Mouse (Mus musculus) embryonic facial prominence, embryonic 13.5 days (tissue): ENCODE data around the gene Sap18b. TPM values are rescaled to one million over a fixed set of nuclear protein-coding genes. Genes with fewer than 3 reads are reported as not detected.
"Not testable (repeated sequence)": the region's sequence is repeated elsewhere in the genome, so short reads cannot be mapped to it uniquely, and the experiment has no call there.

Source experiments
- ATAC-seq: fragments of 200-750 bp; cut with Nextera tagmentation; 2 replicates; pipeline ENCODE4 v1.8.0; 2017; ENCODE audit warnings: low read depth; ENCODE audit not compliant: insufficient number of reproducible peaks, insufficient read depth, low FRiP score, low TSS enrichment
- H3K27ac ChIP-seq: fragments of 300-500 bp; sonication (generic); 2 replicates; pipeline ENCODE4 v1.5.1; 2015; ENCODE audit warnings: moderate library complexity, mild to moderate bottlenecking, inconsistent platforms
- H3K27me3 ChIP-seq: fragments of 300-500 bp; sonication (generic); 2 replicates; pipeline ENCODE4 v1.6.1; 2015; ENCODE audit warnings: mild to moderate bottlenecking, inconsistent platforms
- H3K36me3 ChIP-seq: fragments of 300-500 bp; sonication (generic); 2 replicates; pipeline ENCODE4 v1.6.1; 2015; ENCODE audit warnings: mild to moderate bottlenecking, inconsistent platforms
- H3K4me1 ChIP-seq: fragments of 300-500 bp; sonication (generic); 2 replicates; pipeline ENCODE4 v1.6.1; 2015; ENCODE audit warnings: inconsistent platforms
- H3K4me2 ChIP-seq: fragments of 300-500 bp; sonication (generic); 2 replicates; pipeline ENCODE4 v1.6.1; 2015; ENCODE audit warnings: moderate library complexity, mild to moderate bottlenecking, inconsistent platforms
- H3K4me3 ChIP-seq: fragments of 300-500 bp; sonication (generic); 2 replicates; pipeline ENCODE4 v1.5.1; 2015; ENCODE audit warnings: mild to moderate bottlenecking, inconsistent platforms
- H3K9ac ChIP-seq: fragments of 300-500 bp; sonication (generic); 2 replicates; pipeline ENCODE4 v1.6.1; 2015; ENCODE audit warnings: mild to moderate bottlenecking, inconsistent platforms
- H3K9me3 ChIP-seq: fragments of 300-500 bp; sonication (generic); 2 replicates; pipeline ENCODE4 v1.6.1; 2016; ENCODE audit warnings: inconsistent platforms
- WGBS: fragments of 180-500 bp; shearing (Covaris S2); methylation state at CpG from one replicate; pipeline ENCODE4 v1.1.7; 2015; ENCODE audit warnings: mixed read lengths; 5-methylcytosine and 5-hydroxymethylcytosine counted together
- polyA plus RNA-seq: library from polyadenylated mRNA; unstranded; fragments of >200 nt; fragmentation: Nextera tagmentation; extraction: Ambion mirVana; gene quantifications from 2 replicates; pipeline ENCODE4 v1.2.1, GENCODE M21; 2015

The Sap18b gene
- 351 and 378 TPM in 2 replicates for polyA plus RNA-seq

GRCm38 (mm10) chr8:95825162-95825561 lies at the start of gene Sap18b:
TSS of gene Sap18b (plus strand) at chr8:95825346.
- H3K9me3 ChIP-seq, H3K9ac ChIP-seq, H3K4me2 ChIP-seq, H3K4me1 ChIP-seq, ATAC-seq, H3K27me3 ChIP-seq, H3K4me3 ChIP-seq, H3K27ac ChIP-seq, H3K36me3 ChIP-seq: not testable (repeated sequence)
- WGBS: 62% methylated on average over 25 of the region's 25 CpGs

- 97% methylated on average over 3 of the region's 3 CpGs for WGBS
- H3K27ac ChIP-seq: no peak overlapping the region
- no peaks in the 10 kb centered on the region for H3K27me3 ChIP-seq
- no peak overlapping the region for H3K4me2 ChIP-seq
- H3K36me3 ChIP-seq: peaks cover 70% of the 10 kb centered on the region
- H3K4me1 ChIP-seq: no peaks in the 10 kb centered on the region
- no peak for ATAC-seq
- no peak overlapping the region for H3K4me3 ChIP-seq
- no peak overlapping the region for H3K9ac ChIP-seq
- H3K9me3 ChIP-seq: no peaks in the 10 kb centered on the region; the same call in 1 of the 2 replicates
Observed at GRCm38 (mm10) chr8:95781085-95781484, 44.1 kb upstream of the Sap18b start.

- Histone ChIP-seq H3K9me3 (no peaks in the 10 kb centered on the region; the same call in 1 of the 2 replicates), H3K9ac (no peak overlapping the region), H3K36me3 (peaks cover 73% of the 10 kb centered on the region), H3K4me1 (no peaks in the 10 kb centered on the region), H3K27me3 (no peaks in the 10 kb centered on the region), H3K4me2 (no peak overlapping the region), H3K27ac (no peak overlapping the region), H3K4me3 (no peak overlapping the region)
- 100% methylated on average over 2 of the region's 2 CpGs for WGBS
- no peak for ATAC-seq
Observed at GRCm38 (mm10) chr8:95781775-95782174, 43.4 kb upstream of the Sap18b start.

- H3K4me1 ChIP-seq: no peaks in the 10 kb centered on the region
- no peaks in the 10 kb centered on the region; the same call in 1 of the 2 replicates for H3K9me3 ChIP-seq
- H3K27ac ChIP-seq: no peak overlapping the region
- no peak for ATAC-seq
- no peak overlapping the region for H3K9ac ChIP-seq
- H3K27me3 ChIP-seq: no peaks in the 10 kb centered on the region
- no peak overlapping the region for H3K4me2 ChIP-seq
- no peak overlapping the region for H3K4me3 ChIP-seq
- H3K36me3 ChIP-seq: peaks cover 81% of the 10 kb centered on the region
Observed at GRCm38 (mm10) chr8:95782628-95783027, 42.5 kb upstream of the Sap18b start.

GRCm38 (mm10) chr8:95785591-95785990 lies 39.6 kb upstream of the Sap18b start:
- no peak overlapping the region for H3K27ac ChIP-seq
- H3K4me1 ChIP-seq: no peaks in the 10 kb centered on the region
- WGBS: 85% methylated on average over 3 of the region's 4 CpGs
- H3K9me3 ChIP-seq: no peaks in the 10 kb centered on the region
- ATAC-seq: no peak
- H3K4me2 ChIP-seq: no peak overlapping the region
- H3K36me3 ChIP-seq: peaks cover 79% of the 10 kb centered on the region
- H3K27me3 ChIP-seq: no peaks in the 10 kb centered on the region
- no peak overlapping the region for H3K9ac ChIP-seq
- H3K4me3 ChIP-seq: no peak overlapping the region

GRCm38 (mm10) chr8:95795333-95796061 lies 29.6 kb upstream of the Sap18b start:
- peaks cover 16% of the 10 kb centered on the region; the same call in 1 of the 2 replicates for H3K36me3 ChIP-seq
- not testable (repeated sequence) for H3K27ac ChIP-seq, H3K9me3 ChIP-seq, H3K9ac ChIP-seq, H3K4me1 ChIP-seq, H3K27me3 ChIP-seq, H3K4me3 ChIP-seq, H3K4me2 ChIP-seq, ATAC-seq
- 92% methylated on average over 5 of the region's 5 CpGs for WGBS

GRCm38 (mm10) chr8:95799117-95799516 lies 26.0 kb upstream of the Sap18b start:
- H3K36me3 ChIP-seq: peaks cover 33% of the 10 kb centered on the region
- H3K27me3 ChIP-seq: no peaks in the 10 kb centered on the region
- no peak overlapping the region for H3K4me3 ChIP-seq
- H3K9ac ChIP-seq: no peak overlapping the region
- ATAC-seq: no peak
- H3K4me1 ChIP-seq: peaks cover 7% of the 10 kb centered on the region
- 94% methylated on average over 6 of the region's 6 CpGs for WGBS
- no peak overlapping the region for H3K4me2 ChIP-seq
- H3K9me3 ChIP-seq: no peaks in the 10 kb centered on the region
- H3K27ac ChIP-seq: no peak overlapping the region

GRCm38 (mm10) chr8:95799891-95800290 lies 25.3 kb upstream of the Sap18b start:
- no peaks in the 10 kb centered on the region for H3K9me3 ChIP-seq
- no peak overlapping the region for H3K4me2 ChIP-seq
- no peak overlapping the region for H3K9ac ChIP-seq
- ATAC-seq: no peak
- peaks cover 11% of the 10 kb centered on the region for H3K4me1 ChIP-seq
- H3K36me3 ChIP-seq: peaks cover 38% of the 10 kb centered on the region
- 75% methylated on average over 1 of the region's 1 CpGs for WGBS
- no peak overlapping the region for H3K4me3 ChIP-seq
- no peaks in the 10 kb centered on the region for H3K27me3 ChIP-seq
- no peak overlapping the region for H3K27ac ChIP-seq

GRCm38 (mm10) chr8:95800353-95800752 lies 24.8 kb upstream of the Sap18b start:
- Histone ChIP-seq H3K36me3 (peaks cover 38% of the 10 kb centered on the region), H3K9ac (no peak overlapping the region), H3K4me1 (peaks cover 15% of the 10 kb centered on the region), H3K4me3 (no peak overlapping the region), H3K27ac (no peak overlapping the region), H3K4me2 (no peak overlapping the region), H3K9me3 (no peaks in the 10 kb centered on the region), H3K27me3 (no peaks in the 10 kb centered on the region)
- 90% methylated on average over 3 of the region's 3 CpGs for WGBS
- no peak for ATAC-seq

- Histone ChIP-seq H3K4me2 (no peak overlapping the region), H3K27ac (no peak overlapping the region)
- 90% methylated on average over 1 of the region's 1 CpGs for WGBS
Observed at GRCm38 (mm10) chr8:95801476-95802064, 23.6 kb upstream of the Sap18b start.

GRCm38 (mm10) chr8:95802231-95802630 lies 22.9 kb upstream of the Sap18b start:
- Histone ChIP-seq H3K9me3 (no peaks in the 10 kb centered on the region), H3K4me1 (peaks cover 23% of the 10 kb centered on the region), H3K9ac (no peak overlapping the region), H3K27ac (no peak overlapping the region), H3K4me2 (no peak overlapping the region), H3K4me3 (no peak overlapping the region), H3K27me3 (no peaks in the 10 kb centered on the region), H3K36me3 (peaks cover 38% of the 10 kb centered on the region)
- 88% methylated on average over 8 of the region's 8 CpGs for WGBS
- ATAC-seq: no peak

More at GRCm38 (mm10) chr8:95801476-95802064, 23.6 kb upstream of the Sap18b start:
- Histone ChIP-seq H3K4me1 (peaks cover 23% of the 10 kb centered on the region), H3K36me3 (peaks cover 38% of the 10 kb centered on the region), H3K27me3 (no peaks in the 10 kb centered on the region), H3K9ac (no peak overlapping the region), H3K4me3 (no peak overlapping the region), H3K9me3 (no peaks in the 10 kb centered on the region)
- no peak for ATAC-seq

GRCm38 (mm10) chr8:95805482-95805881 lies 19.7 kb upstream of the Sap18b start:
- peak overlapping the region; percentile 99 for H3K4me3 ChIP-seq

More at GRCm38 (mm10) chr8:95805482-95805881, 19.7 kb upstream of the Sap18b start:
- Histone ChIP-seq H3K9ac (peak overlapping the region; percentile 99), H3K4me1 (peaks cover 23% of the 10 kb centered on the region), H3K36me3 (peaks cover 22% of the 10 kb centered on the region), H3K27me3 (no peaks in the 10 kb centered on the region), H3K9me3 (no peaks in the 10 kb centered on the region), H3K27ac (no peak overlapping the region), H3K4me2 (peak overlapping the region; percentile 92)
- 74% methylated on average over 2 of the region's 2 CpGs for WGBS
- ATAC-seq: no peak
